Mouse (Mus musculus) heart, embryonic 16.5 days (tissue): Measurements from ENCODE around the gene Ccl12. TPM values are rescaled to one million over a fixed set of nuclear protein-coding genes. Genes with fewer than 3 reads are reported as not detected.

Experiments used
- ATAC-seq: fragments of 200-750 bp; cut with Nextera tagmentation; replicated peaks from 2 replicates; pipeline ENCODE4 v1.8.0; 2017; ENCODE audit warnings: moderate number of reproducible peaks; ENCODE audit not compliant: insufficient read depth, low FRiP score; ENCODE audit errors: extremely low read depth
- H3K27ac ChIP-seq: fragments of 300-500 bp; sonication (generic); 2 replicates; pipeline ENCODE4 v1.5.1; 2014; ENCODE audit warnings: mild to moderate bottlenecking, low read length, control low read depth, moderate library complexity
- H3K27me3 ChIP-seq: fragments of 300-500 bp; sonication (generic); 2 replicates; pipeline ENCODE4 v1.6.1; 2014; ENCODE audit warnings: low read length, mixed read lengths; ENCODE audit not compliant: control insufficient read depth, insufficient read depth
- H3K36me3 ChIP-seq: fragments of 300-500 bp; sonication (generic); 2 replicates; pipeline ENCODE4 v1.6.1; 2014; ENCODE audit not compliant: control insufficient read depth, insufficient read depth
- H3K4me1 ChIP-seq: fragments of 300-500 bp; sonication (generic); 2 replicates; pipeline ENCODE4 v1.6.1; 2014; ENCODE audit warnings: low read length, mixed read lengths; ENCODE audit not compliant: control insufficient read depth, insufficient read depth
- H3K4me2 ChIP-seq: fragments of 300-500 bp; sonication (generic); 2 replicates; pipeline ENCODE4 v1.6.1; 2014; ENCODE audit warnings: low read depth, mild to moderate bottlenecking, control low read depth, low read length
- H3K4me3 ChIP-seq: fragments of 300-500 bp; sonication (generic); 2 replicates; pipeline ENCODE4 v1.5.1; 2014; ENCODE audit warnings: mild to moderate bottlenecking, control low read depth, low read length
- H3K9ac ChIP-seq: fragments of 300-500 bp; sonication (generic); 2 replicates; pipeline ENCODE4 v1.6.1; 2014; ENCODE audit warnings: low read length, control low read depth
- H3K9me3 ChIP-seq: fragments of 300-500 bp; sonication (generic); replicated peaks from 2 replicates; pipeline ENCODE4 v1.6.1; 2016; ENCODE audit warnings: low read length; ENCODE audit not compliant: control insufficient read depth
- WGBS: fragments of 180-500 bp; shearing (Covaris S2); extraction: QIAGEN DNeasy Blood & Tissue Kit; methylation state at CpG from one replicate; pipeline ENCODE4 v1.1.7; 2014; 5-methylcytosine and 5-hydroxymethylcytosine counted together
- polyA plus RNA-seq: library from polyadenylated mRNA; unstranded; fragments of >200 nt; fragmentation: Nextera tagmentation; extraction: Ambion mirVana; gene quantifications from 2 replicates; pipeline ENCODE4 v1.2.1, GENCODE M21; 2015

The Ccl12 gene
- polyA plus RNA-seq, 1 experiment from 2014 or later = 1.7 TPM

- WGBS = 71% methylated on average over 3 of the region's 3 CpGs
- no peak overlapping the region for H3K4me3 ChIP-seq
- no peak overlapping the region for H3K4me2 ChIP-seq
- ATAC-seq = no peak
- no peak overlapping the region for H3K9ac ChIP-seq
- H3K4me1 ChIP-seq = no peaks in the 10 kb centered on the region
- H3K27me3 ChIP-seq = no peaks in the 10 kb centered on the region
- no peaks in the 10 kb centered on the region for H3K36me3 ChIP-seq
- H3K27ac ChIP-seq = no peak overlapping the region
- no peaks in the 10 kb centered on the region for H3K9me3 ChIP-seq
Measured at GRCm38 (mm10) chr11:82073686-82074085, 28.0 kb upstream of the Ccl12 start.

- Histone ChIP-seq H3K36me3 (no peaks in the 10 kb centered on the region), H3K9me3 (no peaks in the 10 kb centered on the region), H3K9ac (no peak overlapping the region), H3K27me3 (no peaks in the 10 kb centered on the region), H3K27ac (no peak overlapping the region), H3K4me2 (no peak overlapping the region), H3K4me1 (no peaks in the 10 kb centered on the region), H3K4me3 (no peak overlapping the region)
- ATAC-seq = no peak
- WGBS = 51% methylated on average over 3 of the region's 3 CpGs
Measured at GRCm38 (mm10) chr11:82077031-82077430, 24.6 kb upstream of the Ccl12 start.

- Histone ChIP-seq H3K36me3 (no peaks in the 10 kb centered on the region), H3K4me2 (no peak overlapping the region), H3K9ac (no peak overlapping the region), H3K4me1 (no peaks in the 10 kb centered on the region), H3K4me3 (no peak overlapping the region), H3K27ac (no peak overlapping the region), H3K27me3 (no peaks in the 10 kb centered on the region), H3K9me3 (no peaks in the 10 kb centered on the region)
- no peak for ATAC-seq
Measured at GRCm38 (mm10) chr11:82078136-82078730, 23.4 kb upstream of the Ccl12 start.

- no peak overlapping the region for H3K9ac ChIP-seq
- 62% methylated on average over 3 of the region's 3 CpGs for WGBS
- no peak overlapping the region for H3K4me3 ChIP-seq
- no peak overlapping the region for H3K27ac ChIP-seq
- no peaks in the 10 kb centered on the region for H3K27me3 ChIP-seq
- H3K9me3 ChIP-seq = no peaks in the 10 kb centered on the region
- H3K4me1 ChIP-seq = no peaks in the 10 kb centered on the region
- H3K4me2 ChIP-seq = no peak overlapping the region
- no peaks in the 10 kb centered on the region for H3K36me3 ChIP-seq
- ATAC-seq = no peak
Measured at GRCm38 (mm10) chr11:82080865-82081264, 20.8 kb upstream of the Ccl12 start.

- Histone ChIP-seq H3K9ac (no peak overlapping the region), H3K9me3 (no peaks in the 10 kb centered on the region), H3K27me3 (no peaks in the 10 kb centered on the region), H3K4me1 (no peaks in the 10 kb centered on the region), H3K27ac (no peak overlapping the region), H3K4me2 (no peak overlapping the region), H3K36me3 (no peaks in the 10 kb centered on the region), H3K4me3 (no peak overlapping the region)
- ATAC-seq = no peak
- 92% methylated on average over 3 of the region's 3 CpGs for WGBS
Measured at GRCm38 (mm10) chr11:82084360-82084759, 17.3 kb upstream of the Ccl12 start.

GRCm38 (mm10) chr11:82099511-82100323, 1.9 kb upstream of the Ccl12 start:
- H3K4me3 ChIP-seq = no peak overlapping the region
- no peak for ATAC-seq
- no peak overlapping the region for H3K4me2 ChIP-seq
- H3K9me3 ChIP-seq = no peaks in the 10 kb centered on the region
- H3K4me1 ChIP-seq = no peaks in the 10 kb centered on the region
- 69% methylated on average over 10 of the region's 10 CpGs for WGBS
- no peaks in the 10 kb centered on the region for H3K36me3 ChIP-seq
- H3K27ac ChIP-seq = no peak overlapping the region
- H3K9ac ChIP-seq = no peak overlapping the region
- H3K27me3 ChIP-seq = no peaks in the 10 kb centered on the region

GRCm38 (mm10) chr11:82101087-82101486, 558 bp upstream of the Ccl12 start:
- no peak for ATAC-seq
- Histone ChIP-seq H3K36me3 (no peaks in the 10 kb centered on the region), H3K27ac (no peak overlapping the region), H3K9ac (no peak overlapping the region), H3K4me3 (no peak overlapping the region), H3K27me3 (no peaks in the 10 kb centered on the region), H3K4me1 (no peaks in the 10 kb centered on the region), H3K9me3 (no peaks in the 10 kb centered on the region), H3K4me2 (no peak overlapping the region)
- WGBS = 73% methylated on average over 4 of the region's 4 CpGs

- Histone ChIP-seq H3K27me3 (no peaks in the 10 kb centered on the region), H3K27ac (no peak overlapping the region), H3K9ac (no peak overlapping the region), H3K36me3 (no peaks in the 10 kb centered on the region), H3K9me3 (no peaks in the 10 kb centered on the region), H3K4me2 (no peak overlapping the region), H3K4me1 (no peaks in the 10 kb centered on the region), H3K4me3 (no peak overlapping the region)
- ATAC-seq = no peak
Measured at GRCm38 (mm10) chr11:82109611-82110010, 8.0 kb downstream of the Ccl12 start.

- Histone ChIP-seq H3K9me3 (no peaks in the 10 kb centered on the region), H3K27me3 (no peaks in the 10 kb centered on the region), H3K4me2 (no peak overlapping the region), H3K4me3 (no peak overlapping the region), H3K4me1 (no peaks in the 10 kb centered on the region), H3K36me3 (no peaks in the 10 kb centered on the region), H3K9ac (no peak overlapping the region), H3K27ac (no peak overlapping the region)
- 56% methylated on average over 6 of the region's 6 CpGs for WGBS
- no peak for ATAC-seq
Measured at GRCm38 (mm10) chr11:82110372-82111248, 9.0 kb downstream of the Ccl12 start.
